Mouse (Mus musculus) MN1 (cell line): Measurements from ENCODE around the gene Fam234b.

Experiments used
- DNase-seq: peaks from one replicate; pipeline ENCODE4 v3.0.0-alpha.2; 2016; ENCODE audit warnings: low spot score

Fam234b gene

DNA sequence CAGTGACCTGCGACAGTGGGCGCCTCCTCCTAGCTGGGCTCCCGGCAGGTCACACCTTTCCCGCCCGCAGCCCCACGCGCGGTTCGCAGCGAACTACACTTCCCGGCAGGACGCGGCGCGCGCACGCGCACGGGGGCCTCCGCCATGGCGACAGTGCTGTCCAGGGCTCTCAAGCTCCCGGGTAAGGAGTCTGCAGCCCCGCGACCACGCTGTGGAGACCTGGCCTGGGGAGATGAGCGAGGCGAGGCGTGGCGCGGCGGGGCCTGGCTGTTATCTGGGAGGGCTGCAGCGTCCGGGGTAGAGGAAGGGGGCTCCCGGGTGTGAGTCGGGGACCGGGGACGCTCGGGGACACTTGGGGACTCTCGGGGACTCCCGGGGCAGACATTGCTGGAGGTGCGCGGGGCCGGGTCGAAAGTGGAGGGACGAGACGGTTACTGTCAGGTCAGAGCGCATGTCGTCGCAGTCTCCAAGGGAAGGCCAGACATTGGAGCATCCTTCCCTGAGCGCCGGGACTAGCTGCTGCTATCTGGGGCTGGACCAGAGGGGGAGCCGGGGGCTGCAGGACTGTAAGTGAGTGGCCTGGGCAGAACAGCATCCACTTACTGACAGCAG lies at the start of gene Fam234b, which contains the start of gene Hebp1:
Fam234b (plus strand) TSS at position 57 of the 612 bp plus-strand sequence.
Hebp1 (minus strand) TSS at position 102 of the 612 bp plus-strand sequence.
- DNase-seq = peak; percentile 84

DNA sequence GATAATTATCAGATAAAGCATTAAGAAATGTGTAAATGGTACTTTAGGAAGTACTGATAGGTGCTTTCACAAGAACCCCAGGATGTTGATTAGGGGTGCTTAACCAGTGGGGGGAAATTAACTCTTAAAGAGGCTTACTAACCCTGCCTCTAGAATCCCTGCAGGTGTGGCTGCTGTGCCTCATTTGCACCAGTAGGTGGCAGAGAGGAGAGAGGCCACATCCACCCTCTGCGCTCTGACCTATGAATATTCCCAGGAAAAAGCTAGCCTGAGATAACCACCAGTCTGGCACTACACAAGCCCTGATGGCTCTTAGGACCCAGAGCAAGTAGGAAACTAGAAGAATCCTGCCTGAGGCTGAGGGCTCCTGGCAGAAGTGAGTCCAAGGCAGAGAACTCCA lies 49.3 kb upstream of the Fam234b start:
- peak; percentile 23 for DNase-seq

DNA sequence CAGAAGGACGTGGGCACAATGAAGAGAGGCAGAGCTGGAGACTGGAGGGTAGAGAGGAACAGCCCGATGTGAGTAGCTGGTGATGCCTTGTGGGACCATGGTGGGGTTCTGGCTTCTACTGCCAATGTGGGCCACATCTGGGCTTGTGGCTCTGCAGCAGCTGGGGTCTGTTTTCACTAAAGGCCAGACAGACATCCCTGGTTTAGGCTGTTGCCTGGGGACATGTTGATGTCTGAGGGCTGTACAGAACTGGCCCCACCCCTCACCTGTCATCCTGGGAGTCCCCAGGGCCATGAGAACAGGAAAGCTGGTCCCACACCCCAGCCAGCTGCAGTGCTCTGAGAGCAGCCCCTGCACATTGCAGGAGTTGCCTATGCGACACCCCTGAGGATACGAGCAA lies 48.6 kb upstream of the Fam234b start:
- no peak for DNase-seq

DNA sequence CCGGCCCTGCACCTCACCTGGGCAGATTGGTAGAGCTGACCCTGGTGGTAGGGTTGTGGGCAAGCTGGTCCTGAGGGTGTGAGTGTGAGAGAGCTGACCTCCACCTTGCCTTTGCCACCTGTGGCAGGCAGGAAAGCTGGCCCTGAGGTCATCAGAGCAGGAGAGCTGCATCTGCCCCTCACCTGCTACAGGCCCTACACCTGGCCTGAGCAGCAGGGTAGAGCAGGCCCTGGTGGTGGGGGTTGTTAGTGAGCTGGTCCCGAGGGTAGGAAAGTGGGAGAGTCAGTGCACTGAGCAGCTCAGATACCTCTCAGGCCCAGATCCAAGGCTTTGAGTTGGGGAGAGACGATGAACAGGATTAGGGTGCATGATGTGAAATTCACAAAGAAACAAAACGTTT lies 48.1 kb upstream of the Fam234b start:
- DNase-seq = no peak

DNA sequence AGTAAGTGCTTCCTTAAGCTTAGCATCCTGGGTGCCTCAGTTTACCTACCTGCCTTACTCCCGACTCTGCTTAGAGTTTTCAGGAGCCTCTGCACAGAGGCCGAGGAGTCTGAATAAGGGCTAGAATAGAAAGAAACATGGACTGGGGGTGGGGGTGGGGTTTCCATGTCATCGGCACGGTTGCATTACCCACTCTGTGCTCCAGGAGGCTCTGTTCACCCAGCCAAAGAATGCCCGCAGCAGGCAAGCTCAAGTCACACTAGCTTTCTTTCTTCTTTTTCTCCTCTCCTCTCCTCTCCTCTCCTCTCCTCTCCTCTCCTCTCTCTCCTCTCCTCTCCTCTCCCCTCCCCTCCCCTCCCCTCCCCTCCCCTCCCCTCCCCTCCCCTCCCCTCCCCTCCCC lies 47.5 kb upstream of the Fam234b start:
- peak; percentile 34 for DNase-seq

DNA sequence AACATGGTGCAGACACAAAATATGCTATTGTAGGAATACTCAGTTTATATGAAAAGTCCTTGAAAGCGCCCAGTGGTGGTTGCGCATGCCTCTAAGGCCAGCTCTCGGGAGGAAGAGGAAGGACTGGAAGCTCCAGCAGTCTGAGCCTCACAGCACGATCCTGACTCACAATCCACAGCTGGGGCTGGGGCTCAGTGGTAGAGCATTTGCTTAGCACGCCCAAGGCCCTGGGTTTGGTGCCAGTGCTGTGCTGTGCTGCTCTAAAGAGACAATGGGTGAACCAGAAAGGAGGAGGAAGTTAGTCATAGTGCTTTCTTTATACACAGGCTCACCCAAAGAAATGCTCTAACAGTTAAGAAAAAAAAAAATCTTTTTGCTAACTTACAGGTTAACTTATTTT lies 44.1 kb upstream of the Fam234b start:
- DNase-seq = no peak

- no peak for DNase-seq
Observed at GRCm38 (mm10) chr6:135156597-135156996, 41.2 kb upstream of the Fam234b start.

- no peak for DNase-seq
Observed at GRCm38 (mm10) chr6:135157496-135157895, 40.3 kb upstream of the Fam234b start.

GRCm38 (mm10) chr6:135158509-135158908 lies 39.3 kb upstream of the Fam234b start:
- DNase-seq = no peak

DNA sequence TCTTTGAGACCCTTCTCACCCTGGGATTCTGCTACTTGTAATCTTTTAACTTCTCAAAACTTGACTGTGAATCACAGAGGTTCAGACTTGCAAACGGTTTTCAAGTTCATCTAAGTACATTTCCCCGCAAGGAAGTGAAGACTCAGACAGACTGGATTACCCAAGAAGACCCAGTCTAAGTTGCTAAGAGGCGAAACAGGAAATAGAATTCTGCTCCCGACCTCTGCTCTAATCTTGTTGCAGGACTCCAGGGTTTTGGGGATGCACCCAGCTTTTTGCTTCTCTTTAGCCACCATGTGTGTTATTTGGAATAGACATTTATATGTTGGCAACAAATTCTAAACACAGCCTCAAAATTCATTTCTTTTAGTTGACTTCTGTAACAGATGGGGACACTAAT lies 36.4 kb upstream of the Fam234b start:
- no peak for DNase-seq

GRCm38 (mm10) chr6:135162311-135162710 lies 35.5 kb upstream of the Fam234b start:
- DNase-seq = no peak

DNA sequence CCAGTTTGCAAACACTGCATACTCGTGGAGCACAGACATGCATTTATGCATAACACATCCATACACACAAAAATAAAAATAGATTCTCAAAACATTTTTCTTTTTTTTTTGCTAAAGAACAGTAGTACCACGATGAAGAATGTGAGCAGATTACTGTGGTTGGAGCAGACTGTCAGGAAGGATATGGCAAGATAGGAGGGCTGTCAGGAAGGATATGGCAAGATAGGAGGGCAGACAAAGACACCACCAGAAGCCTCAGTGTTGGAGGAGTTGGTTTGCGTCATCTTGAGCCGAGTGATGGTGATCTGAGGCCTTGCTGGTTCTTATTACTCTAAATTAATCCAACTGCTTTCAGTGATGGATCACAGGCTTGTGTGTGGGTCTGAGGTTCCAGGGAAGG lies 34.9 kb upstream of the Fam234b start:
- peak; percentile 47 for DNase-seq

DNA sequence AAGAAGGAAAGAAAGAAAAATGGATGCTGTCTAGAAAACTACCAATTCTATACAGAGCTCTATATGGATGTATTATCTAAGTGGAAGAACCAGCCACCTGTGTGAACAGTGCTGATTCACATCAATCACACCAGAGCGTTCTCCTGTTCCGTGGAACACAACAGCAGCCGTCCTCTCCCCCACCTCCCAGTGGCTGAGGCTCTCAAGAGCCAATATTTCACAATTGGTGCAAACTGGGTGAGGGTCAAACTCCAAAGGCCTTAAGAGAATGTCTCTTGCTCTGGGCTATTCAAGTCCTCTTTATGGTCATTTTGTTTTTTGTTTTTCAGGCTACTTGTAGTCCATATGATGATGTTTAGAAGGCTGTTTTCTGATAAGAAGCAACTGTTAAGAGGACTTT lies 32.6 kb upstream of the Fam234b start:
- no peak for DNase-seq

DNA sequence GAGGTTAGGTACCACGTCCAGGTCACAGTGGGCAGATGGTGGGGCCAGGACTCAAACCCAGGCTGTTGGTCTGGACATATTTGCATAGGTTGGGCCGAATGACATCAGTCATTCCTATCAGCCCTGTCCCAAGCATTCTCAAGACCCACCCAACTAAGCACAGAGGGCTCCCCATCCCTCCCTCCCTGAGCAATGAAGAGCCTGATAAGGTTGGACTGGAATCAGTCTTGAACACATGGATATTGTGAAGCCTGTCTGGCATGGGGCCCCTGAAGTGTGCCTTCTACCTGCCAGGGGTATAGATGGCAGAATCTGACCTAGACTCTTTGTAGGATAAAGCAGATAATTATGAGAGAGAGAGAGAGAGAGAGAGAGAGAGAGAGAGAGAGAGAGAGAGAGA lies 32.1 kb upstream of the Fam234b start:
- DNase-seq = no peak

GRCm38 (mm10) chr6:135166262-135166661 lies 31.5 kb upstream of the Fam234b start:
- DNase-seq = no peak

DNA sequence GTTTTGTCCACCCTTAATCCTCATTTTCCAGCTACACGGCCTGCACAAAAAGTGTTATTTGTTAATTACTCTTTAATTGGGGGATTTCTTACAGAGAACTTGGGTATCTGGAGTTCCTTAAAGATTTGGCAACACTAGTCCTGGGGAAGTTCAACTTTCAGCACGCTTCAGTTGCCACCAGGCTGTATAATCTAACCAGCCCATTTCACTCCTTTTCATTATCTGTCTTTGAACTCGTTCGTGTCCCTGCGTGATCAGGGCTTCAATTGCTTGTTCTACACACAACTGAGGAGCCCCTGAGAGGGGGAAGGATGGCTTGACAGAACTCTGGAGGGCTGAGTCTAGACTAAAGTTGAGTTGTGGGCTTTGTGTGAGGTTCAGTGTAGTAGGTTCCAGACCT lies 31.1 kb upstream of the Fam234b start:
- DNase-seq = no peak

DNA sequence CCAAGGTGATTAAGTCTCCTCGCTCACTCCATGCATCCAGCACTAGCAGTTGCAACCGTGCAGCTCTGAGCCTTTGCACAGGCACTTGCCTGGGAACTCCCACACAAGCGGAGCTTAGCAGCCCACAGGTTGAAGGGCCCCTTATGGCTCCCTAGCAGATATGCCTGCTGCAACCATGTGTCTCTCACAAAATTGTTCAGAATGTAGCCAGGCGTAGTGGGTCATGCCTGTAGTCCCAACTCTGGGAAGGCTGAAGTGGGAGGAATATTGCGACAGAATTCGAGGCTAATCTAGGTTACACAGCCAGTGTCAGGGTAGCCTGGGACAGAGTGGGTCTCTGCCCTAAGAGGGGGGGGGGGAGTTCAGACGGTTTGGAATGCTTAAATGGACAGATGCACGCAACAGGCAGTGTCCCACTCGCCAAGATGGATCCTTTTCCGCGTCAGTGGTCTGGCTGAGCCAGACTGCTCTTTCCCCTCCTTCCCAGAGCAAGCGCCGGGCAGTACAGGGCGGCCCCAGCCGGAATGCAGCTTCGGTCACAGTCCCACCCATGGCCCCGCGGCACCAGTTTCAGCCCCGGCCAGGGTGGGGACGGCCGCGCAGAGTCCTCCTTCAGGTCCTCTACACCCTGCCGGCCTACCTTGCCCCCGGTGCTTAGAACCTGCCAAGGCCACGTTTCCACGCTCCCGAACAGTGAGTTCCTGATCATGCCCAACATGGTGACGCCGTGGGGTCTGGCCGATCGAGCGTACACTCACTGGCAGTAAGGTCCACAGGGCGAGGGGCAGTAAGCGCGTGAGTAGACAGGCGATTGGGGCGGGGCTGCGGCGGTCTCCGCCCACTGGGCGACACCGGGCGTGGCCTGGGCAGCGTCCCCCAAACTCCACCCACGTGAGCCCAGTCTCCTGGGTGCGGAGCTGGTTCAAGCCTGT lies 30.1 kb upstream of the Fam234b start:
- DNase-seq = peak; percentile 82

DNA sequence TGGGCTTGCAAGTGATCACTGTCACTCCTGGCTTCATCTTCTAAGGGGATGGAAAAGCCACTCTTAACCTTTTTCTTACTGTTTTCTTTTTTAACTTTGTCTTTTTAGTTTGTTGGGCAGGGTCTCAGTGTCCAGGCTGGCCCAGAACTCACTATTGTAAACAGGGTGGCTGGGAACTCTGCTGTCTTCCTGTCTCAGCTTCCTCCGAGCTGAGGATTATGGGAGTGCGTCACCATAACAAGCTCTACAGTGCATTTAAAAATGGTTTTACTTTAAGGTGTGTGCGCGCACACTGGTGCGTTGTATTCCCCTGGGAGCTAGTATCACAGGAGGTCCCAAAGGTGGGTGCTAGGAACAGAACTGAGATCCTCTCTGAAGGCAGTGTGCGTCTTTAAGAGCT lies 29.3 kb upstream of the Fam234b start:
- DNase-seq = no peak

DNA sequence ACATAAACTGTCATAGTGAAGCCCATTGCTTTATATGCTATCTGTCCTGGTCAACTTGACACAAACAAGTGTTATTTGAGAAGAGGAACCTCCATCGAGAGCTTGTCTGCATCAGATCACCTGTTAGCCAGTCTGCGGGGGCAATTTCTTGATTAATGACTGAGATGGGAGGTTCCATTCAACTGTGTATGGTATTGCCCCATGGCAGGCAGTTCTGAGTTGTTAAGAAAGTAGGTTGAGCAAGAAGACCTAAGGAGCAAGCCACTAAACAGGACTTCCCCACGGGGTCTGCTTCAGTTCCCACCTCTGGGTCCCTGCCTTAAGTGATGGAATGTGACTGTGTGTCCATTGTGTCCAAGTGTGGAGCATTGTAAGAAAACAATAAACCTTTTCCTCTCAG lies 28.5 kb upstream of the Fam234b start:
- no peak for DNase-seq

GRCm38 (mm10) chr6:135171736-135172135 lies 26.0 kb upstream of the Fam234b start:
- DNase-seq = no peak

- DNase-seq = peak; percentile 26
Observed at GRCm38 (mm10) chr6:135175014-135175413, 22.8 kb upstream of the Fam234b start.

DNA sequence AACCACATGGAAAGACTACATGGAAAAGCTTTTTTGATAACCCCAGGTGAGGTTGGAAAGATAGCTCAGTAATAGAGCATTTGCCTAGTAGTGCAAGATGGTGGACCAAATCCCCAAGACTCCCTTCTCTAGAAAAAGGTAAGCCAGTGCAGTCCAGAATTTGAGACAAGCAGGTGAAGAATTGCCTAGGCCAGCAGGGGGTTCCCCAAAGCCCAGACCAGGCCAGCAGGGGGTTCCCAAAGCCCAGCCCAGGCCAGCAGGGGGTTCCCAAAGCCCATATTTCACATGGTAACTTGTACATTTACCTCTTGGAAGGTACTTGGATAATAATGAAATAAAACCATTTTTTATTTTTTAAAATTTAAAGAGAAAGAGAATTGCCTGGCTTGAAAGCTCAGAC lies 20.5 kb upstream of the Fam234b start:
- DNase-seq = no peak

DNA sequence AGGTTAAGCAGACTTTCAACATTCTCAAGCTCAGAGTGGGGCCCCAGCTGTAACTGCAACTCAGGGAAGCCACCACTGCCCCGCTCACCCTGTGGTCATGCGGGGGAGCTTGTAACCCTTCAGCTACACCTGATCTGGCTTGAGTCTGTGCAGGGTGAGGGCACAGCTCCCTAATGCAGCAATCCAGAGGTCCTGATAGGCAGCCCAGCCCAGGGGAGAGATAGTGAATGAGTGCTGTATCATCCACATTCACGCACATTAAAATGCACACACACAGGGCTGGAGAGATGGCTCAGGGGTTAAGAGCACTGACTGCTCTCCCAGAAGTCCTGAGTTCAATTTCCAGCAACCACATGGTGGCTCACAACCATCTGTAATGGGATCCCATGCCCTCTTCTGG lies 19.2 kb upstream of the Fam234b start:
- DNase-seq = no peak
